Mouse (Mus musculus) adrenal gland, postnatal 36 days (tissue): ENCODE measurements around the gene Cyld. TPM values are rescaled to one million over a fixed set of nuclear protein-coding genes. Genes with fewer than 3 reads are reported as not detected.
A peak's percentile ranks its signal among the peaks of the same experiment; 100 is the strongest.

Source experiments
- DNase-seq, 2 experiments: peaks; one replicate each; pipeline ENCODE4 v3.0.0; 2021; ENCODE audit warnings: mixed read lengths in 1 of 2
- long read RNA-seq, 2 experiments: library from polyadenylated mRNA; stranded (forward); transcript quantifications; one replicate each; pipeline ENCODE4 v2.0.0; 2021; ENCODE audit warnings: borderline sequencing depth in 2 of 2
- total RNA-seq, 2 experiments: library from RNA; stranded (reverse); gene quantifications; 2 replicates each; pipeline ENCODE4 v1.2.3; 2021

Cyld gene
- total RNA-seq, result 10 to 100 TPM; 55.7 to 60.9 TPM
- long read RNA-seq, experiment 1, full-length matches to known transcripts, result 12 of 38 reads
- long read RNA-seq, experiment 1, partial matches to known transcripts, result 8 of 38 reads
- long read RNA-seq, experiment 1, other reads (novel, unspliced or antisense), result 18 of 38 reads
- long read RNA-seq, experiment 2, partial matches to known transcripts, result 0 of 10 reads
- long read RNA-seq, experiment 2, other reads (novel, unspliced or antisense), result 9 of 10 reads

DNA sequence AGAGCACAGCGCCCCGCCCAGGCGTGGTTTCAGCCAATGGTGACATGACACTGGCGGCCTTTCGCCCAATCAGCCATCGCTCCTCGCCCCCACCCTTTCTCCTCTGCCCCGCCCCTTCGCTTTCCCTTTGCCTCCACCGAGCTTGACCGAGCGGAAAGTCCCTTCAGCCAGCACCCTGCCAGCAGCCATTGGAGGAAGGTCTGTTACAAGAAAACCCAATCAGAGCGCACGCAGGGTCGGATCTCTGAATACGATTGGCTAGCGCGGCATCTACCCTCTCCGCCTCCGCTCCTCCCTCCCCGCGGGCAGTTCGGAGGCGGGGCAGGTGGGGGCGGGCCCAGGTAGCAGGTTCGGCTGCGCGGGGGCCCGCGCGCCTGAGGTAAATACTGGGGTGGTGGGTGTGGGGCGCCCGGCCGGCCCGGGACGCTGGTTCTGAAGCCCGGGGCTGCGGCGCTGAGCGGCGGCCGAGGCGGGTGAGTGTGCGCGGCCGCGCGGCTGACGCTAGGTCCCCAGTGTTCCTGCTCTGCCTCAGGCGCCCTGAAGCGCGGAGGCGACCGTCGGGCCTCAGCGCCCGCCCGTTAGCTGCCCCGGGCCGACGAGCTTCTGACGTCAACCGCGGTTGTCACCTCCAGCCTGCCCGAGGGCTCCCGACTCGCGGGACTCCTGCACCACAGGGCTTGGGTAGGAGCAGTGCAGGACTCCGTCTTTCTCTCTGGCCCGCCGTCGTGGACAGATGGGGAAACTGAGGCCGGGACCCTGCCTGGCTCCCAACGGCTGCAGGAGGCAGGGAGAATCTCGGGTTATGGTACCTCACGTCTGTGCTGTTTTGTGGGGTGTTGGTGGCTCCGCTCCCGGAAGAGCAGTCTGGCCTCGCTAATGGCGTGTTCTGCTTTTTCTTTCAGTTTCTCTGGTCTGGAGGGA lies at the start of gene Cyld:
Cyld (plus strand) TSS at position 308 of the 921 bp plus-strand sequence.
- peak; percentile 98 for DNase-seq

DNA sequence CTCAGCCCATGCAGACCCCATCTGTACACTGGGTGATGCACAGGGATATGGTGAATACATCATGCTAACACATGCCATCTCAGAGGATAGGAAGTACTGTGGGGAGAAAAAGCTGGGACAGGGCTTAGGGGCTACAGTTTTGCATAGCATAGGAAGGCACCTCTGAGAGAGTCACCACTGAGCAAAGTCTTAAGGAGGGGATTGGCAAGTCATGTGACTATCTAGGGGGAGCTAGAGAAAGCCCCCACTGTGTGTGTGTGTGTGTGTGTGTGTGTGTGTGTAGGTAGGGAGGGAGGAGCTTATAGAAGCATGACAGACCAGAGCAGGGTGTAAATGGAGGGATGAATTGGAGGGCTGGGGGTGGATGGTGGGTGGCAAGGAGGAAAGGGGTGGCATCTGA lies 48.5 kb upstream of the Cyld start:
- no peak for DNase-seq

DNA sequence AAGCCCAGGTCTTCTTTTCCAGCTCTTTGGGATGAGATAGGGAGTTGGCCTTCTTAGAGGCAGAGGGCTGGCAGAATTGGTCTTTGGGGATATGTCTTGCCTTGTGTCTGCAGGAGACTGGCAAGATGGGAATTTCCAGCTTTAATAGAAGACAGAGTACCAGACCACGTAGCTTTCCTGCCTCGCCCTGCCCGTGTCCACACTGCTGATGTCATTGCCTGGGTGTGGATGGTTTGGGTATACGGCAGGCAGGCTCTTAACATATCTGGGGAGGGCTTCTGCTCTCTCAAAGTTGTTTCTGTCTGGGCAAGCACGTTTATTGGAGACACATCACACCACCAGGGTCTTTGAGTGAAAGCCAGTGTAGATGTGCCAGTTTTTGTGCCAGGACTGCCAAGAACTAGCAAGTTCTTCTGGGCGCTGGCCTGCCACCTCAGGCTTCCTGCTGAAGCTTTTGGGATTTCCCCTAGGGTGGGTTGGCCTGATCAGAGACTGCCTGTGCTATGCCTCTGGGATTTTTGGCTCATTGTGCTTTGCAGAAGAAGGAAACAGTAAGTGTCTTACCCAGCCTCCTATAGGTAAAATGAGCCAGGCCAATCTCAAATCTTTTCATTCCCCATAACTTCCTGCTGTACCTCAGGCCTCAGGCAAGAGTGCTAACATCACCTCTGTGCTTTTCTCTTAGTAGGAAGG lies 46.7 kb upstream of the Cyld start:
- DNase-seq, result no peak

DNA sequence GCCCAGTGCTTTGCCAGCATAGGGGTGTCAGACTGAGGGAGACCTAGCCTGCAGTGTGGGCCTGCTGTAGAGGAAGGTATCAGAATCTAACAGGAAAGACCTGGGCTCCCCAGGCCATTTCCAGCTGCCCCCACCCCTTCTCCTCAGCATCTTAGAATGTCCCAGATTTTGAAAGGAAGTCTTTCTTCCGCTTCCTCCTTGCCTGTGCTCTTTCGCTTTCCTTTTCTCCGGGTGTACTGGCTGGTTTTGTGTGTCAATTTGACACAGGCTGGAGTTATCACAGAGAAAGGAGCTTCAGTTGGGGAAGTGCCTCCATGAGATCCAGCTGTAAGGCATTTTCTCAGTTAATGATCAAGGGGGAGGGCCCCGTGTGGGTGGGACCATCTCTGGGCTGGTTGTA lies 45.7 kb upstream of the Cyld start:
- peak in 1 of 2 experiments; percentile 19 for DNase-seq

GRCm38 (mm10) chr8:88655334-88655733 lies 41.5 kb upstream of the Cyld start:
- DNase-seq, result no peak

GRCm38 (mm10) chr8:88659873-88660272 lies 37.0 kb upstream of the Cyld start:
- DNase-seq, result no peak

DNA sequence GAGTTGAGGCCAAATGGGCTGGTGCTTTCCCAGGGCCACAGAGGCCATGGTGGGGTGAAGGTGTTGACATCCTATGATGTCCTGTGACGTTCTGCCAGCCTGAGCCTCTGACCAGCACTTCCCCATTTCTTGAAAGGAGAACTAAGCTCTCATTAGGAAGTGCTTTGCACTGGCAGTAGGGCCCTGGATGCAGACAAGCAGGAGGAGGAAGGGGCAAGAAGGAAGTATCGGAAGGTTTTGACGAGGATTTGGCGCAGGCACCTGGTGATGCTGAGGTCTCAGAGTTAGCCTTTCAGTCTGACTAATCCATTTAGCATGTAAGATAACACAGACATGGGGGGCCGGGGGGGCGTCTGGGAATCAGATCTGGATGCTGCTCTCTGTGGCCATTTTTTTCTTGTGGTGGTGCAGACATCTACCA lies 34.4 kb upstream of the Cyld start:
- peak in 1 of 2 experiments; percentile 7 for DNase-seq

- no peak for DNase-seq
These were observed 32.7 kb upstream of the Cyld start for GRCm38 (mm10) chr8:88664121-88664520.

- no peak for DNase-seq
These were observed 31.9 kb upstream of the Cyld start for GRCm38 (mm10) chr8:88664947-88665346.

- DNase-seq, result no peak
These were observed 30.4 kb upstream of the Cyld start for GRCm38 (mm10) chr8:88666435-88666834.

- peak in 1 of 2 experiments; percentile 22 for DNase-seq
These were observed 28.3 kb upstream of the Cyld start for GRCm38 (mm10) chr8:88668400-88669086.

DNA sequence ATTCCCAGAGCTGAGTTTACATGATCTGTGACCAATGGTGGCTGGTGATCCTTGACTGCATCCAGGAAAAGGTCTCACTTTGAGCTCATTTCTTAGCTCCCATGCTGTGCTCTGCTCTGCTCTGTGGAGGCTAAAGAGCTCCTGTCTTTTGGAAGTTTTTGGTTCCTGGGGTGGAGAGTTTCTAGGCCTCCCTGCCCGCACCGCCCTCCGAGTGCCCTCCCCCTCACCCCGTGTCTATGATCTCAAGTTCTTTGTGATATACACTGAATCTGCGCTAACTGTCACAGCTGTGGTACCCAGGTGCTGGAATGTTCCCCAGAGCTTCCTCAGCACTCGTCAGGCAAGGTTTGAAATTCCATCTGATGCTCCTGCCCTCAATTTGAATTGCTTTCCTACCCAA lies 26.0 kb upstream of the Cyld start:
- DNase-seq, result no peak

GRCm38 (mm10) chr8:88671575-88671974 lies 25.3 kb upstream of the Cyld start:
- no peak for DNase-seq

- no peak for DNase-seq
These were observed 23.0 kb upstream of the Cyld start for GRCm38 (mm10) chr8:88673859-88674258.

DNA sequence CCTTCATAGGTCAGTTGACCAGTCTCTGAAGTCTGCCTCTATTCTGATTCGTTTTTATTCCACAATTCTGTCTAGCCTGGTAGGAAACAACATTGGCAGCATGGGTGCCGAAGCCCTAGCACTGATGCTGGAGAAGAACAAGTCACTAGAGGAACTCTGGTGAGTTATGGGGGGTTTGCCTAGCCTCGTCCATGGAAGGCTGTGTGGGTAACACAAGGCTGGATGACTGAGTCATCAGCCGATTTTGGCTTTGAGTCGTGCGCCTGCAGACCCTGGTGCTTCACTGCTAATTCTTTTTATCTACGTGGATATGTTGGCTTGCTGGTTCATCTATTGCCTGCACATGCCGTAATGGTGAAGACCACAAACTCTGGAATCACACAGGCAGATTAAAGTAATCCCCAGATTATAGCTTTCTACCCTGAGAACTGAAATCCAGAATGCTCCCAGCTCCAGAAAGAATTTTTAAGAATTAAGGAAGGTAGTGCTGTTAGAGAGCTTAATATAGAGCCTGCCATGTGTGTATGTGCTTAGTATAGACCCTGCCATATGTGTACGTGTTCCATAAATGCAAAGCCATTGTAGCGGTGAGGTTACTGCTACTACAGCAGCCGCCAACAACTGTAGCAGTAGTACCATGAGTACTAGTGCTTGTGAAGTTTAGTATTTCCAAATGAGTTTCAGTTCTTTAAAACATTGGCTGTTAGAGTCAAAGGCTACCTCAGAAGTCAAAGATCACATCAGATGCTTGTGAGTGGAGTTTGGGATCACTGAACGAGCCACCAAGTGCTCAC lies 21.3 kb upstream of the Cyld start:
- no peak for DNase-seq

DNA sequence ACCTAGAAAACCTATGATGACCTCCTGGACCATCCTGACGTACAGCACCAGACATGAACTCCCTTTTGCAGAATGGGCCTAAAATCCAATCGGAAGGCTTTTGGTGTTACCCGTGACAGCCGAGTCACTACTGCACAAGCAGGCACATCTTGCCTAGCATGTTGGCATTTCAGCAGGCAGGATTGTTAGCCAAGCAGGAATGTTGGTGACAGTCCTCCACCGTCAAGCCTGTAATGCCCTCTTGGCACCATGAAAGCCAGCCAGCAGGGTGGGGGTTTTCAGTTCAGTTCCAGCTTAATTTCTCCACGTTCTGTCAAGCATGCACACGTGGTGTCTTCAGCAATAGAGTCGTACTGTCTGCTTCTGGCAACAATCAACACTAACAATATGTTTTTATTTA lies 19.8 kb upstream of the Cyld start:
- no peak for DNase-seq

DNA sequence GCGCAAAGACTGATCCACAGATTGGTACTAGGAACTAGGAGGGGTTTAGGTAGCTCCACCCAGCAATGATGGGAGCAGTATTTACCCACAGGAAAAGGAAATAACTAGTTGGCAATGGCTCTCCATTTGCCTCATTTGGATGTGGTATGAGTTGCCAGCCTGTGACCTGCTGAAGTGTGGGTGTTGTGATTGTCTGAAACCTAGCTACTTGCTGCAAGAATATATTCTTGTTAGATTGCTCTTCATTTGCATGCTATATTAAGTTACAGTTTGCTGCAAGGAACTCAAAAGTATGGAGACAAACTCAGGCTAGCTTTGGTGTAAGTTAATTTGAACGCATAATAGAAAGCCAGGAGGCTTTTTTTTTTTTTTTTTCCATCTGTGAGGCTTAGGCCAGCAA lies 16.3 kb upstream of the Cyld start:
- no peak for DNase-seq

DNA sequence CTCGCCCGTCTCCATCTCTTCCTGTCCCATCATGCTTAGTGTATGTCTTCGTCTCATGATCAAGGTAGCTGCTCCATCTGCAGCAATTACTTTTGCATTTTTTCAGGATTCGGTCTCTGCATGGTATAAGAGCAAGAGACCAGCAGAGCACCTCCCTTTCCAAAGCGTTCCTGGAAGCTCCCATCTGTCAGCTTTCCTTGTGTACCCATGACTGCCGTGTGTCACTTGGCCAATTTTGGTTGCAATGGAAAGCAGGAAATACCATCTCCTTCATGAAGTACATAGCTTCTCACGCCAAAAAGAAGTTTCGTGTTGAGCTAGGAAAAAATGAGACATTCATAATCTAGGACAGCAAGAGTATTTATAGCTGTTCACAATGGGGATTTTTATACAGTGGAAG lies 15.8 kb upstream of the Cyld start:
- no peak for DNase-seq

DNA sequence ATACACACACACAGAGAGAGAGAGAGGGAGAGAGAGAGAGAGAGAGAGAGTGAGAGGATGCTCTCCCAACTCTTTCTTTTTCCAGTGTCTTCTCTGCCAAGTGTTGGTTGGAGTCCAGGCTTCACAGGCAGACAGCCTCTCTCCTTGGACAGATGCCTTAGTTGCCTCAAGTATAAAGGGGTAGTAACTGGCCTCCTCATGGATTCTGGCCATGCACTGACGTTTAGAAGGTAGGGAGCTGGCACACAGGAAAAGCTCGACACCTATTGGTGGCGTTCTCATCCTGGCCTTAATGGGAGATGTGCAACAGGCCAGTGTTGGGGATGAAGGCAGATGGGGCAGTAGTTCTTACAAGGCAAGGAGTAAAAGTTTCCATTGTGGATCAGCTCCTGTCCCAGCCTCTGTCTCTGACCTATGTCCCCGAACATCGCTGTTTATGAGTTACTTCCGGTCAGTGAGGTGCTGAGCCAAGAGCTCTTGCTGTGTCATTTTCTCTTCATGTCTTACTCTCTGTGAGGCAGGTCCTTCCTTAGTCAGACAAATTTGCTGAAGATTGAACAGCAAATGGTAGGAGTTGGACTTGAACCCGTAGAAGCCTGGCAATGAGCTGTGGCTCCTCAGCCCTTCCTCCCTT lies 13.1 kb upstream of the Cyld start:
- no peak for DNase-seq

DNA sequence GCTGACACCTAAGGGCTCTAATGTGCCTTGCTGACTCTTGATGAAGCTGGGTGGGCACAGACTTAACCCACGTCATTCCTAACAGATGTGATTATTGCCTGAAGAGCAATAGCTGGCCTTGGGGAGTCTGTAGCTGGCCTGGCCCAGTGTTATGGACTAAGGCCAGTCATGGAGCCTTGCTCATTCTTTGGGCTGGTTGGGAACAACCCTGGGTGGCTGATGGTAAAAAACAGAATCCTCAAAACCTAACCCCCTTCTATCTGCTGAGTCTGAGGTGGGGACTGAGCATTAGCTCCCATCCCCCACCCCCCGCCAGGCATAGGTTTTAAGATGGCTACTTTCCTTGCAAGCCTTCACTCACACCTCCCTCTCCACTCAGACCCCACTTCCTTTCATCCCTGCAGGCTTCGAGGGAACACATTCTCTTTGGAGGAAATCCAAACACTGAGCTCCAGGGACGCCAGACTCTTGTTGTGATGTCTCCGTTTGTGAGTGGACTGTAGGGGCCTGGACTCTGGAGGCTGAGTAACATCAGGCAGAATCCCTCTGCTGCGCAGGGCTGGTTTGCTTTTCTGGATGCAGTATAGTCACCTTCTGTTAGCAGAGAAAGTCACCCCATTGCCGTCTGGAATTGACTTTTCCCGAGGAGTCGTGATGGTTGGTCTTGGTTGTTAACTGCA lies 10.5 kb upstream of the Cyld start:
- no peak for DNase-seq

DNA sequence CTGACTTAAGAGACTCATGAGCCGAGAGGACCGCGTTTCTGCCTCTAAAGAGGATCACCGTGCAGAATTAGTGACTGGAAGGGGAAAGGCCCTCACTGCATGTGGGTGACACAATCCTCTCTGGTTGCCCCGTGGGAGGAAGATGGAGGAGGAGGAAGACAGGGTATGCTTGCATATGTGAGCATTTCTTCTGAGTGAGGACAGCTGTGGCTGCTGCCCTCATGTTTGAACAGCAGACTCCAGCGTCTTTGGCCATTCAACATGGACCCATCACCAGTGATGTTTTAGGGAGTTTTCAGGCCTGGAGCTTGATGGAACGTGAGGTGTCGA lies 10.0 kb upstream of the Cyld start:
- DNase-seq, result no peak
